Mouse (Mus musculus) heart, embryonic 10.5 days (tissue): ENCODE measurements around the gene Mef2d. TPM values are rescaled to one million over a fixed set of nuclear protein-coding genes. Genes with fewer than 3 reads are reported as not detected.

Experiments used
- DNase-seq: peaks from one replicate; pipeline ENCODE4 v3.0.0-alpha.2; 2017; ENCODE audit warnings: low spot score
- H3K27ac ChIP-seq: fragments of 300-500 bp; sonication (generic); 2 replicates; pipeline ENCODE4 v1.5.1; 2016; ENCODE audit warnings: mild to moderate bottlenecking
- H3K27me3 ChIP-seq: fragments of 300-500 bp; sonication (generic); 2 replicates; pipeline ENCODE4 v1.6.1; 2016; ENCODE audit warnings: mild to moderate bottlenecking; ENCODE audit not compliant: poor library complexity, insufficient read depth, severe bottlenecking
- H3K36me3 ChIP-seq: fragments of 300-500 bp; sonication (generic); 2 replicates; pipeline ENCODE4 v1.6.1; 2016; ENCODE audit warnings: mild to moderate bottlenecking, moderate library complexity
- H3K4me1 ChIP-seq: fragments of 300-500 bp; sonication (generic); 2 replicates; pipeline ENCODE4 v1.6.1; 2016; ENCODE audit warnings: mild to moderate bottlenecking
- H3K4me3 ChIP-seq: fragments of 300-500 bp; sonication (generic); 2 replicates; pipeline ENCODE4 v1.5.1; 2016; ENCODE audit warnings: mild to moderate bottlenecking, moderate library complexity
- H3K9me3 ChIP-seq: fragments of 300-500 bp; sonication (generic); 2 replicates; pipeline ENCODE4 v1.6.1; 2016; ENCODE audit warnings: mild to moderate bottlenecking, moderate library complexity
- WGBS: fragments of 180-500 bp; shearing (Covaris S2); methylation state at CpG from one replicate; pipeline ENCODE4 v1.1.7; 2016; 5-methylcytosine and 5-hydroxymethylcytosine counted together
- polyA plus RNA-seq: library from polyadenylated mRNA; unstranded; fragments of >200 nt; fragmentation: Nextera tagmentation; extraction: Ambion mirVana; gene quantifications from 2 replicates; pipeline ENCODE4 v1.2.1, GENCODE M21; 2016

Mef2d gene
- polyA plus RNA-seq, 1 experiment from 2014 or later, result 35.8 TPM

GRCm38 (mm10) chr3:88126181-88126580, 16.0 kb upstream of the Mef2d start:
- Histone ChIP-seq H3K4me3 (no peak overlapping the region), H3K27me3 (no peaks in the 10 kb centered on the region), H3K4me1 (peaks cover 13% of the 10 kb centered on the region), H3K9me3 (no peaks in the 10 kb centered on the region), H3K36me3 (0 out of 2 replicates have a peak, but pooled peaks cover 2% of the 10 kb centered on the region), H3K27ac (no peak overlapping the region; the same call in 1 of the 2 replicates)
- no peak for DNase-seq
- 87% methylated on average over 7 of the region's 7 CpGs for WGBS

- peaks cover 11% of the 10 kb centered on the region; the same call in 1 of the 2 replicates for H3K4me1 ChIP-seq
- no peaks in the 10 kb centered on the region for H3K27me3 ChIP-seq
- no peak for DNase-seq
- no peaks in the 10 kb centered on the region for H3K9me3 ChIP-seq
- no peaks in the 10 kb centered on the region for H3K36me3 ChIP-seq
- H3K27ac ChIP-seq, result 0 out of 2 replicates have a peak overlapping the region, but pooled peaks have one; percentile 7
- WGBS, result 60% methylated on average over 3 of the region's 3 CpGs
- no peak overlapping the region for H3K4me3 ChIP-seq
Observed at GRCm38 (mm10) chr3:88127636-88128035, 14.5 kb upstream of the Mef2d start.

- Histone ChIP-seq H3K4me1 (peaks cover 15% of the 10 kb centered on the region), H3K27ac (no peak overlapping the region), H3K9me3 (no peaks in the 10 kb centered on the region), H3K27me3 (no peaks in the 10 kb centered on the region), H3K36me3 (no peaks in the 10 kb centered on the region), H3K4me3 (no peak overlapping the region)
- WGBS, result 66% methylated on average over 5 of the region's 5 CpGs
- no peak for DNase-seq
Observed at GRCm38 (mm10) chr3:88128056-88128455, 14.1 kb upstream of the Mef2d start.

GRCm38 (mm10) chr3:88129006-88129405, 13.2 kb upstream of the Mef2d start:
- Histone ChIP-seq H3K4me3 (no peak overlapping the region), H3K9me3 (no peaks in the 10 kb centered on the region), H3K27me3 (no peaks in the 10 kb centered on the region), H3K4me1 (peaks cover 24% of the 10 kb centered on the region), H3K27ac (no peak overlapping the region), H3K36me3 (no peaks in the 10 kb centered on the region)
- no peak for DNase-seq
- WGBS, result 54% methylated on average over 4 of the region's 4 CpGs

DNA sequence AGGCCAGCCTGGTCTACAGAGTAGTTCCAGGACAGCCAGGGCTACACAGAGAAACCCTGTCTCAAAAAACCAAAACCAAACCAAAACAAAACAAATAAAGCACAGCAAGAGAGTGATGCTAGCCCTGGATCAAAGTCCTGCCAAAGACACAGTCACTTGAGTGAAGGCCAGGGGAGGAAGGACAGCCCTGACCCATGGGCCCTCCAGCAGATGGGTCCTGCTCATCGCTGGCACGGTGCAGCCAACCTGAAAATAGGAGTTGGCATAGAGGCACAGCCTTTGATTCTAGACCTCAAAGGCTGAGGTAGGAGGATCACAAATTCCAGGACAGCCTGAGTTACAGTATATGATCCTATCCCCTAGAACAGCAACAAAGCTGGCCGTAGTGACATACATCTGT, 11.1 kb upstream of the Mef2d start:
- H3K9me3 ChIP-seq, result no peaks in the 10 kb centered on the region
- no peaks in the 10 kb centered on the region for H3K27me3 ChIP-seq
- 87% methylated on average over 3 of the region's 3 CpGs for WGBS
- H3K4me3 ChIP-seq, result no peak overlapping the region
- no peak for DNase-seq
- H3K4me1 ChIP-seq, result peaks cover 25% of the 10 kb centered on the region
- H3K27ac ChIP-seq, result no peak overlapping the region
- H3K36me3 ChIP-seq, result no peaks in the 10 kb centered on the region

- no peak for DNase-seq
Observed at GRCm38 (mm10) chr3:88132492-88132891, 9.7 kb upstream of the Mef2d start.

GRCm38 (mm10) chr3:88133187-88133771, 8.9 kb upstream of the Mef2d start:
- H3K27ac ChIP-seq, result peak overlapping the region; percentile 84
- H3K4me3 ChIP-seq, result peak overlapping the region; percentile 19
- WGBS, result 30% methylated on average over 4 of the region's 4 CpGs
- no peaks in the 10 kb centered on the region for H3K27me3 ChIP-seq
- no peaks in the 10 kb centered on the region for H3K36me3 ChIP-seq
- H3K4me1 ChIP-seq, result peaks cover 33% of the 10 kb centered on the region
- no peak for DNase-seq
- H3K9me3 ChIP-seq, result no peaks in the 10 kb centered on the region

More at GRCm38 (mm10) chr3:88132492-88132891, 9.7 kb upstream of the Mef2d start:
- Histone ChIP-seq H3K27me3 (no peaks in the 10 kb centered on the region), H3K9me3 (no peaks in the 10 kb centered on the region), H3K27ac (peak overlapping the region; percentile 84; the same call in 1 of the 2 replicates), H3K4me3 (no peak overlapping the region), H3K36me3 (no peaks in the 10 kb centered on the region), H3K4me1 (peaks cover 31% of the 10 kb centered on the region)
- 75% methylated on average over 2 of the region's 2 CpGs for WGBS

- no peak for DNase-seq
- H3K36me3 ChIP-seq, result no peaks in the 10 kb centered on the region
- peaks cover 61% of the 10 kb centered on the region for H3K4me1 ChIP-seq
- H3K9me3 ChIP-seq, result no peaks in the 10 kb centered on the region
- H3K27ac ChIP-seq, result no peak overlapping the region
- no peaks in the 10 kb centered on the region for H3K27me3 ChIP-seq
- 84% methylated on average over 9 of the region's 9 CpGs for WGBS
- H3K4me3 ChIP-seq, result no peak overlapping the region
Observed at GRCm38 (mm10) chr3:88136346-88136745, 5.8 kb upstream of the Mef2d start.

DNA sequence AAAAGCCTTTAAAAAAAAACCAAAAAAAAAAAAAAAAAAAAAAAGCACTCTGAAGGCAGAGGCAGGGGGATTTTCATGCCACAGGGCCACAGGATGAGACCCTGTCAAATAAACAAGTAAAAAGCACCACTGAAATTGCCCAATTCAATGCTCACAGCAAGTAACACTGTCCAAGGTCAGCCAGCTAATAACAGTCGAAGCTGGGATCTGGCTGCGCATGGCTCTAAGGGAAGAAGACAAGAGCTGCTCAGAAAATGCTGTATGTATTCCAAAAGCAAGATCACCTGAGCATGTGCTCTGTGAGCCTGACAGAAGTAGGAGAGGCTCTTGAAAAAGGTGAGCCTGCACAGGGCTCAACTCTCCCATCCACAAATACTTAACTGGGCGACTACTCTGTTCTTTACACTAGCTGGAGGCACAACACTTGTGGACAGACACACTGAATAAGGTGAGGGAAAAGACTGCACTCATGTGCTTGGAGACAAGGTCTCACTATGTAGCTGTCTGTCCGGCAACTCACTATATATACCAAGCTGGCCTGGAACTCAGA, 5.2 kb upstream of the Mef2d start:
- 85% methylated on average over 4 of the region's 4 CpGs for WGBS

DNA sequence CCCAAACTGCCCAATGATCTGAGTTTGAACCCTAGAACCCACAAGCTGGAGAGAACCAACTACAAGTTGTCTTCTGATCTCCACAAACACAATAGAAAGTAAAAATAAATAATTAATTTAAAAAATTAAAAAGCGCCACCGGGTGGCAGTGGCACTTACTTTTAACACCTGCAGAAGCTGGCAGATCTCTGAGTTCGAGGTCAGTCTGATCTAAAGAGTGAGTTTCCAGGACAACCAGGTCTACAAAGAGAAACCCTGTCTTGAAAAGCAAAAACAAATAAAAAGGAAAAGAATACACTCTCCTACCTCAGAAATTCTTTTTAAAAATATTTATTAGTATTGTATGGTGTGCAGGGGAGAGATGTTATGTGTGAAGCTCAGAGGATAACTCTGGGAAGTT, 4.4 kb upstream of the Mef2d start:
- Histone ChIP-seq H3K9me3 (no peaks in the 10 kb centered on the region), H3K27me3 (no peaks in the 10 kb centered on the region), H3K36me3 (no peaks in the 10 kb centered on the region), H3K4me3 (peak overlapping the region; percentile 89), H3K4me1 (peaks cover 64% of the 10 kb centered on the region), H3K27ac (peak overlapping the region; percentile 95)
- WGBS, result 9% methylated on average over 3 of the region's 3 CpGs
- no peak for DNase-seq

More for the DNA sequence above, 5.2 kb upstream of the Mef2d start:
- peak overlapping the region; percentile 89 for H3K4me3 ChIP-seq
- H3K9me3 ChIP-seq, result no peaks in the 10 kb centered on the region
- no peak for DNase-seq
- no peaks in the 10 kb centered on the region for H3K36me3 ChIP-seq
- H3K4me1 ChIP-seq, result peaks cover 64% of the 10 kb centered on the region
- H3K27ac ChIP-seq, result peak overlapping the region; percentile 95
- H3K27me3 ChIP-seq, result no peaks in the 10 kb centered on the region

- Histone ChIP-seq H3K27me3 (no peaks in the 10 kb centered on the region), H3K36me3 (no peaks in the 10 kb centered on the region), H3K27ac (peak overlapping the region; percentile 95), H3K9me3 (no peaks in the 10 kb centered on the region), H3K4me1 (peaks cover 59% of the 10 kb centered on the region), H3K4me3 (peak overlapping the region; percentile 89)
- under 1% methylated on average over 32 of the region's 32 CpGs for WGBS
- DNase-seq, result peak; percentile 98
Observed at GRCm38 (mm10) chr3:88138336-88139242, 3.6 kb upstream of the Mef2d start.

DNA sequence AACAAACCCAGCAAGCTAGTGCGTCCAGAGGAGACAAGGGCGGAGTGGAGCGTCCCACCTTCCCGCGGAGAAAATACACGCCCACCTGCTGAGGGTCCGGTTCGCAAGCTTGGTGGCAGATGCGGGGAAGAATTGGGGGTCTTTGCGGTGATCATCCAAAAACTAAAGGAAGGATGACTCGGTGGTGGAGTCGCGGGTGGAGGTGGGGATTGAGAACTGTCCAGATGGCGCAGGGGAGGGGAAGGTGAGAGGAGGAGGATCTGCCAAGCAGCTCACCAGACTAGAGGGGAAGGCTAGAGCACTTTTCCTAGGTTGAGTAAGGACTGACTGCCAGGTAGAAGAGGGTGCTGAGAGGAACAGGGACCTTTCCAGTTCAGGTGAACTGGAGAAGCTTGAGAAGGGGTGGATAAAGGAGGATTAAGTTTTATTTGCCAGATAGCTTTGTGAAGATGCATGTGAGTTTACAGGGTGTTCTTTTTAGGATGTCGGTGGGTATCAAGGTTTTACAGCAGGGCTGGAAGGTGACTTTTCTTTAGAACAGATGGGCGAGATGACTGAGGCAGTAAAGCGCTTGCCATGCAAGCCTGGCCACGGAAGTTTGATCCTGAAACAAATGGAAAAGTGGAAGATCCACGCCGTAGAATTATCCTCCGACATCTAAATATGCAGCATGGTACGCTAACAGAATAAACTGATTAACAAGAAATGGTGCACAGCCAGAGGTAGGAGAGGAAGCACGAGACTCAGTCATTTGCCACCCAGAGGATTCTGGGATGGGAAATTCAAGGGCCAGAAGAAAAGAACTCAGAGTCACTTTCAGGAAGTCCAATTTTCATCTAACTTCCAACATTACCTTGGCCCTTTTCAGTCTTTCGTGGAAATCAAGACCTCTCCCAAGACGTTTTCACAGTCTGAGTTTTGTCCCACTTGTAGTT, 2.7 kb upstream of the Mef2d start:
- Histone ChIP-seq H3K9me3 (no peaks in the 10 kb centered on the region), H3K27me3 (no peaks in the 10 kb centered on the region), H3K36me3 (no peaks in the 10 kb centered on the region), H3K27ac (peak overlapping the region; percentile 95), H3K4me3 (peak overlapping the region; percentile 89), H3K4me1 (peaks cover 61% of the 10 kb centered on the region)
- 17% methylated on average over 25 of the region's 25 CpGs for WGBS
- DNase-seq, result no peak
